Comparison of ENCODE assay signal across 8 mouse cellular contexts in genomic region chr4:31963354-31964193, GRCm38 (mm10). TPM values are rescaled to one million over a fixed set of nuclear protein-coding genes. Genes with fewer than 3 reads are reported as not detected.
DNase-seq lines count a peak whose midpoint lies in the region; ATAC-seq and TF ChIP-seq lines count a peak whose summit lies in the region.

Gene Map3k7 (plus strand): TSS chr4:31964097.

- peaks cover 21% of the 10 kb centered on the region for H3K4me1 ChIP-seq in embryonic facial prominence, embryonic 13.5 days
- peaks cover 2% of the 10 kb centered on the region; the same call in 1 of the 2 replicates for H3K4me1 ChIP-seq in kidney, adult 2 months (ENCODE audit: control insufficient read depth, insufficient read depth, low read length)
- H3K4me1 ChIP-seq in limb, embryonic 12.5 days (replicated peaks), result peaks cover 19% of the 10 kb centered on the region
- peaks cover 28% of the 10 kb centered on the region for H3K4me1 ChIP-seq in midbrain, embryonic 15.5 days
- no peaks in the 10 kb centered on the region; the same call in 1 of the 2 replicates for H3K4me1 ChIP-seq in spleen, adult 2 months (ENCODE audit: control insufficient read depth, insufficient read depth, insufficient read length)

- TF ChIP-seq POLR2A in kidney, adult 2 months (IDR thresholded peaks at IDR 0.05; ENCODE audit: low read depth, low read length), result no peak
- no peak; the same call in none of the 2 replicates for TF ChIP-seq POLR2A in spleen, adult 2 months (IDR thresholded peaks at IDR 0.05; ENCODE audit: low read depth, low read length)

- peak within 1 kb of the TSS; percentile 97 for H3K27ac ChIP-seq in embryonic facial prominence, embryonic 13.5 days
- H3K27ac ChIP-seq in kidney, adult 2 months (ENCODE audit: insufficient read depth, low read depth, low read length), result peak within 1 kb of the TSS; percentile 96
- peak within 1 kb of the TSS; percentile 98 for H3K27ac ChIP-seq in limb, embryonic 12.5 days
- peak within 1 kb of the TSS; percentile 99 for H3K27ac ChIP-seq in midbrain, embryonic 15.5 days
- peak within 1 kb of the TSS; percentile 98 for H3K27ac ChIP-seq in spleen, adult 2 months (ENCODE audit: insufficient read depth, low read length)

- peak; percentile 93 for ATAC-seq in embryonic facial prominence, embryonic 13.5 days (ENCODE audit: insufficient number of reproducible peaks, insufficient read depth, low FRiP score, low TSS enrichment, low read depth)
- peak; percentile 96 for ATAC-seq in limb, embryonic 12.5 days (ENCODE audit: insufficient number of reproducible peaks, insufficient read depth, low FRiP score, low TSS enrichment, low read depth)
- ATAC-seq in midbrain, embryonic 15.5 days (replicated peaks), result peak; percentile 94

- no peak for TF ChIP-seq CTCF in kidney, adult 2 months (conservative IDR thresholded peaks at IDR 0.05; ENCODE audit: insufficient read depth, insufficient read length, low read depth, low read length)
- TF ChIP-seq CTCF in spleen, adult 2 months (IDR thresholded peaks at IDR 0.05; ENCODE audit: extremely low read depth, insufficient read depth, insufficient read length, insufficient replicate concordance), result no peak

- H3K36me3 ChIP-seq in embryonic facial prominence, embryonic 13.5 days, result no peaks in the 10 kb centered on the region
- no peaks in the 10 kb centered on the region for H3K36me3 ChIP-seq in kidney, adult 2 months (ENCODE audit: control insufficient read depth, insufficient read depth, low read length)
- no peaks in the 10 kb centered on the region for H3K36me3 ChIP-seq in limb, embryonic 12.5 days
- no peaks in the 10 kb centered on the region for H3K36me3 ChIP-seq in midbrain, embryonic 15.5 days (replicated peaks)
- no peaks in the 10 kb centered on the region for H3K36me3 ChIP-seq in spleen, adult 2 months (ENCODE audit: control insufficient read depth, insufficient read depth, low read length)

- H3K27me3 ChIP-seq in embryonic facial prominence, embryonic 13.5 days, result no peaks in the 10 kb centered on the region
- no peaks in the 10 kb centered on the region for H3K27me3 ChIP-seq in kidney, adult 2 months (replicated peaks; ENCODE audit: control insufficient read depth, insufficient read depth, low read length)
- no peaks in the 10 kb centered on the region for H3K27me3 ChIP-seq in limb, embryonic 12.5 days
- H3K27me3 ChIP-seq in midbrain, embryonic 15.5 days (replicated peaks), result no peaks in the 10 kb centered on the region
- no peaks in the 10 kb centered on the region for H3K27me3 ChIP-seq in spleen, adult 2 months (ENCODE audit: control insufficient read depth, insufficient read depth, low read length)

- under 1% methylated on average over 86 of the region's 88 CpGs for WGBS in embryonic facial prominence, embryonic 13.5 days
- under 1% methylated on average over 87 of the region's 88 CpGs for WGBS in kidney, adult 2 months
- WGBS in limb, embryonic 12.5 days, result under 1% methylated on average over 88 of the region's 88 CpGs
- under 1% methylated on average over 88 of the region's 88 CpGs for WGBS in midbrain, embryonic 15.5 days
- WGBS in spleen, adult 2 months, result under 1% methylated on average over 88 of the region's 88 CpGs

- no peaks in the 10 kb centered on the region for H3K9me3 ChIP-seq in embryonic facial prominence, embryonic 13.5 days
- H3K9me3 ChIP-seq in limb, embryonic 12.5 days, result no peaks in the 10 kb centered on the region
- no peaks in the 10 kb centered on the region for H3K9me3 ChIP-seq in midbrain, embryonic 15.5 days

- DNase-seq in 3134 (ENCODE audit: extremely low read depth, insufficient read length, low spot score), result peak; percentile 98
- peak; percentile 95 for DNase-seq in adrenal gland, postnatal 36 days
- DNase-seq in heart, adult 18-20 months, result peak; percentile 95 to 97
- DNase-seq in kidney, adult 2 months, result peak; percentile 96
- DNase-seq in spleen, adult 2 months (ENCODE audit: low read depth in 1 of 2, low spot score in 2 of 2), result peak; percentile 87

- peak within 1 kb of the TSS; percentile 82 for H3K4me3 ChIP-seq in embryonic facial prominence, embryonic 13.5 days
- peak within 1 kb of the TSS; percentile 85 for H3K4me3 ChIP-seq in kidney, adult 2 months (ENCODE audit: insufficient read depth, low read depth, low read length)
- peak within 1 kb of the TSS; percentile 82 for H3K4me3 ChIP-seq in limb, embryonic 12.5 days (replicated peaks)
- H3K4me3 ChIP-seq in midbrain, embryonic 15.5 days, result peak within 1 kb of the TSS; percentile 84
- peak within 1 kb of the TSS; percentile 93 for H3K4me3 ChIP-seq in spleen, adult 2 months (ENCODE audit: extremely low read depth, insufficient read depth, insufficient read length)

- H3K9ac ChIP-seq in embryonic facial prominence, embryonic 13.5 days, result peak within 1 kb of the TSS; percentile 93
- H3K9ac ChIP-seq in limb, embryonic 12.5 days (replicated peaks), result peak within 1 kb of the TSS; percentile 89
- H3K9ac ChIP-seq in midbrain, embryonic 15.5 days, result peak within 1 kb of the TSS; percentile 81

- H3K4me2 ChIP-seq in embryonic facial prominence, embryonic 13.5 days, result peak within 1 kb of the TSS; percentile 86
- peak within 1 kb of the TSS; percentile 87 for H3K4me2 ChIP-seq in limb, embryonic 12.5 days
- H3K4me2 ChIP-seq in midbrain, embryonic 15.5 days, result peak within 1 kb of the TSS; percentile 64

RNA-seq across cellular contexts. Expression of gene Map3k7, which starts in this region (rescaled TPM):
- 10 to 100 TPM; 47.2 to 50.9 TPM for total RNA-seq in adrenal gland, postnatal 36 days (2021)
- polyA plus RNA-seq in embryonic facial prominence, embryonic 13.5 days (2015; fragmentation: Nextera tagmentation; extraction: Ambion mirVana), result 36.2 and 40.1 TPM in 2 replicates
- total RNA-seq in heart, adult 18-20 months (2021), result 10 to 100 TPM; 52.7 to 58.9 TPM
- 34.8 and 44.1 TPM in 2 replicates for polyA plus RNA-seq in kidney, adult 2 months (2012; rRNA removed)
- polyA plus RNA-seq in limb, embryonic 12.5 days (2016; fragmentation: Nextera tagmentation; extraction: Ambion mirVana), result 51.9 and 54.2 TPM in 2 replicates
- 23.3 and 27.3 TPM in 2 replicates for polyA plus RNA-seq in midbrain, embryonic 15.5 days (2015; fragmentation: Nextera tagmentation; extraction: Ambion mirVana)
- polyA plus RNA-seq in spleen, adult 2 months (2012; rRNA removed), result 24.1 and 24.3 TPM in 2 replicates

Comparison
In these comparisons a context has a peak if more than half of its experiments do, and no peak if none do; other contexts are left out.
1. Peak in every context shown above with its lines: DNase-seq, ATAC-seq, H3K4me3 ChIP-seq and H3K27ac ChIP-seq.